Mouse (Mus musculus) urinary bladder, adult 2 months (tissue): Measurements from ENCODE around the gene Slco1a5. TPM values are rescaled to one million over a fixed set of nuclear protein-coding genes. Genes with fewer than 3 reads are reported as not detected.
"Not testable (repeated sequence)": the region's sequence is repeated elsewhere in the genome, so short reads cannot be mapped to it uniquely, and the experiment has no call there.

Experiments used
- DNase-seq: peaks from one replicate; pipeline ENCODE4 v3.0.0; 2022; ENCODE audit warnings: low spot score
- polyA plus RNA-seq: library from polyadenylated mRNA; depleted of rRNA; stranded (reverse); fragments of >200 nt; gene quantifications from 2 replicates; pipeline ENCODE4 v1.2.3, GENCODE M21; 2012; rRNA removed

Slco1a5 gene
- polyA plus RNA-seq: not detected in 2 replicates

- no peak for DNase-seq
Observed at GRCm38 (mm10) chr6:142322881-142323280, at the start of gene Slco1a5. Slco1a5 (minus strand) TSS chr6:142322981.

- no peak for DNase-seq
Observed at GRCm38 (mm10) chr6:142369568-142369967, 46.8 kb upstream of the Slco1a5 start.

- DNase-seq: no peak
Observed at GRCm38 (mm10) chr6:142367565-142367964, 44.8 kb upstream of the Slco1a5 start.

- no peak for DNase-seq
Observed at GRCm38 (mm10) chr6:142366473-142367018, 43.8 kb upstream of the Slco1a5 start.

GRCm38 (mm10) chr6:142365742-142366472, 43.1 kb upstream of the Slco1a5 start:
- DNase-seq: no peak

GRCm38 (mm10) chr6:142363019-142363576, 40.3 kb upstream of the Slco1a5 start:
- DNase-seq: no peak

- DNase-seq: no peak
Observed at GRCm38 (mm10) chr6:142362036-142362435, 39.3 kb upstream of the Slco1a5 start.

- DNase-seq: no peak
Observed at GRCm38 (mm10) chr6:142357106-142357505, 34.3 kb upstream of the Slco1a5 start.

GRCm38 (mm10) chr6:142352099-142352498, 29.3 kb upstream of the Slco1a5 start:
- not testable (repeated sequence) for DNase-seq

- DNase-seq: no peak
Observed at GRCm38 (mm10) chr6:142347431-142348385, 24.9 kb upstream of the Slco1a5 start.

GRCm38 (mm10) chr6:142346181-142347110, 23.7 kb upstream of the Slco1a5 start:
- no peak for DNase-seq

GRCm38 (mm10) chr6:142345440-142346038, 22.8 kb upstream of the Slco1a5 start, which contains the start of gene Pyroxd1:
Pyroxd1 (plus strand) TSS chr6:142345654.
- DNase-seq: peak; percentile 72

- no peak for DNase-seq
Observed at GRCm38 (mm10) chr6:142343561-142343960, 20.8 kb upstream of the Slco1a5 start.

GRCm38 (mm10) chr6:142339576-142339975, 16.8 kb upstream of the Slco1a5 start:
- no peak for DNase-seq

GRCm38 (mm10) chr6:142338961-142339360, 16.2 kb upstream of the Slco1a5 start:
- DNase-seq: no peak

GRCm38 (mm10) chr6:142329201-142329600, 6.4 kb upstream of the Slco1a5 start:
- DNase-seq: no peak

GRCm38 (mm10) chr6:142326598-142326997, 3.8 kb upstream of the Slco1a5 start:
- no peak for DNase-seq

GRCm38 (mm10) chr6:142317106-142317505, 5.7 kb downstream of the Slco1a5 start:
- no peak for DNase-seq

GRCm38 (mm10) chr6:142314285-142314684, 8.5 kb downstream of the Slco1a5 start:
- DNase-seq: no peak

- DNase-seq: no peak
Observed at GRCm38 (mm10) chr6:142305076-142305475, 17.7 kb downstream of the Slco1a5 start.
